Mouse (Mus musculus) central nervous system, embryonic 18 days (tissue): ENCODE results near the gene Neurog3. TPM values are rescaled to one million over a fixed set of nuclear protein-coding genes. Genes with fewer than 3 reads are reported as not detected.

ENCODE experiments used
- polyA plus RNA-seq: library from polyadenylated mRNA; depleted of rRNA; stranded (reverse); fragments of >200 nt; gene quantifications from 2 replicates; pipeline ENCODE4 v1.2.3, GENCODE M21; 2012; rRNA removed

Neurog3 gene
- polyA plus RNA-seq, result not detected in 2 replicates

GRCm38 (mm10) chr10:62132691-62133281 is at the start of gene Neurog3:
Gene Neurog3 (plus strand): TSS chr10:62133090.

DNA sequence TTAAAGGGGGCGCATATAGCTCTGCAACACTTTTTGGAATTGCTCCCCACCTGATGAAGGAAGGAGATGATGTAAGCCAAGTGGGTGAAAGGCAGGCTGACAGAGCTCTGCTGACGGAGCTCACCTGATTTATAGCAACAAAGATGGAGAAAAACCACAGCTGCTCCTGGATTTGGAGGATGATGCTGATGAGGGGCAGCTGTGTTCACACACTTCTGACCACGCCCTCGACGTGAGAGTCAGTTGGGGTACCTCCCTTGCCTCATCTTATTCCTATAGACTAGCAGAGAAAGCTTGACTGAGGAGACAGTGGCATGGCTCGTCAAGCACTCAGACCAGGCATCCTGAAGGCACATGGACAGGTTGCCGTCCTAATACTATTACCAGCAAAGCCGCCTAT is 10.9 kb downstream of the Neurog3 start, which contains the start of gene Fam241b:
Fam241b (minus strand) TSS at position 101 of the 400 bp plus-strand sequence.

Other genes starting within 250 kb of the Neurog3 start
- 1.3 and 3.2 TPM in 2 replicates for gene Col13a1, start 154.0 kb upstream of the Neurog3 start, polyA plus RNA-seq
- 130 and 134 TPM in 2 replicates for gene Fam241b, start 10.8 kb downstream of the Neurog3 start, polyA plus RNA-seq
- 10.6 and 13.1 TPM in 2 replicates for gene Tspan15, start 98.2 kb downstream of the Neurog3 start, polyA plus RNA-seq
- 0.05 TPM in 1 of 2 replicates, not detected in the other for gene Tacr2, start 119.3 kb downstream of the Neurog3 start, polyA plus RNA-seq
- gene Hk1, start 246.8 kb downstream of the Neurog3 start, polyA plus RNA-seq, result 105 and 118 TPM in 2 replicates